Mouse (Mus musculus) neural tube, embryonic 11.5 days (tissue): ENCODE measurements at regions not wholly inside any gene's neighbourhood (a gene's known extent, or its start where the extent isn't known, plus 50 kb on each side); places are given as distances from the start of the nearest gene placed in this dataset.

Source experiments
- ATAC-seq: fragments of 200-750 bp; cut with Nextera tagmentation; 2 replicates; pipeline ENCODE4 v1.8.0; 2017; ENCODE audit warnings: moderate number of reproducible peaks, mild to moderate bottlenecking, moderate TSS enrichment, moderate library complexity; ENCODE audit not compliant: insufficient read depth, low FRiP score, low TSS enrichment
- DNase-seq: peaks from one replicate; pipeline ENCODE4 v3.0.0-alpha.2; 2015; ENCODE audit warnings: low spot score
- H3K27ac ChIP-seq: fragments of 300-500 bp; sonication (generic); 2 replicates; pipeline ENCODE4 v1.5.1; 2014; ENCODE audit warnings: low read depth, mild to moderate bottlenecking, low read length
- H3K27me3 ChIP-seq: fragments of 300-500 bp; sonication (generic); 2 replicates; pipeline ENCODE4 v1.6.1; 2014; ENCODE audit warnings: mild to moderate bottlenecking, low read length, mixed read lengths; ENCODE audit not compliant: control insufficient read depth, insufficient read depth
- H3K36me3 ChIP-seq: fragments of 300-500 bp; sonication (generic); 2 replicates; pipeline ENCODE4 v1.6.1; 2014; ENCODE audit warnings: mild to moderate bottlenecking, low read length, moderate library complexity, mixed read lengths; ENCODE audit not compliant: control insufficient read depth, insufficient read depth
- H3K4me1 ChIP-seq: fragments of 300-500 bp; sonication (generic); 2 replicates; pipeline ENCODE4 v1.6.1; 2014; ENCODE audit warnings: low read length, mixed read lengths; ENCODE audit not compliant: control insufficient read depth, insufficient read depth
- H3K4me2 ChIP-seq: fragments of 300-500 bp; sonication (generic); 2 replicates; pipeline ENCODE4 v1.6.1; 2014; ENCODE audit warnings: low read depth, mild to moderate bottlenecking, moderate library complexity
- H3K4me3 ChIP-seq: fragments of 300-500 bp; sonication (generic); 2 replicates; pipeline ENCODE4 v1.5.1; 2014; ENCODE audit warnings: low read depth, low read length
- H3K9ac ChIP-seq: fragments of 300-500 bp; sonication (generic); 2 replicates; pipeline ENCODE4 v1.6.1; 2014; ENCODE audit warnings: mild to moderate bottlenecking, low read length
- H3K9me3 ChIP-seq: fragments of 300-500 bp; sonication (generic); 2 replicates; pipeline ENCODE4 v1.6.1; 2016; ENCODE audit warnings: low read length; ENCODE audit not compliant: control insufficient read depth
- WGBS: fragments of 180-500 bp; shearing (Covaris S2); extraction: QIAGEN DNeasy Blood & Tissue Kit; methylation state at CpG from one replicate; pipeline ENCODE4 v1.1.7; 2014; 5-methylcytosine and 5-hydroxymethylcytosine counted together

GRCm38 (mm10) chr11:111743356-111743755, 677.4 kb downstream of the Kcnj2 start:
- ATAC-seq (no peak), DNase-seq (no peak)
- Histone ChIP-seq H3K4me1 (peaks cover 3% of the 10 kb centered on the region; the same call in 1 of the 2 replicates), H3K27me3 (no peaks in the 10 kb centered on the region), H3K9me3 (no peaks in the 10 kb centered on the region), H3K4me2 (no peak overlapping the region), H3K4me3 (no peak overlapping the region), H3K36me3 (no peaks in the 10 kb centered on the region), H3K9ac (no peak overlapping the region), H3K27ac (no peak overlapping the region)
- 44% methylated on average over 6 of the region's 6 CpGs for WGBS

- ATAC-seq = no peak
- Histone ChIP-seq H3K27me3 (no peaks in the 10 kb centered on the region), H3K9me3 (no peaks in the 10 kb centered on the region), H3K4me3 (no peak overlapping the region), H3K4me2 (no peak overlapping the region), H3K27ac (no peak overlapping the region), H3K36me3 (no peaks in the 10 kb centered on the region), H3K4me1 (peaks cover 3% of the 10 kb centered on the region; the same call in 1 of the 2 replicates), H3K9ac (no peak overlapping the region)
- WGBS = 68% methylated on average over 7 of the region's 7 CpGs
- no peak for DNase-seq
Measured at GRCm38 (mm10) chr11:111747262-111747946, 681.4 kb downstream of the Kcnj2 start.

- Histone ChIP-seq H3K4me3 (no peak overlapping the region), H3K4me2 (no peak overlapping the region), H3K9me3 (no peaks in the 10 kb centered on the region), H3K4me1 (peaks cover 3% of the 10 kb centered on the region; the same call in 1 of the 2 replicates), H3K27ac (no peak overlapping the region), H3K9ac (no peak overlapping the region), H3K36me3 (no peaks in the 10 kb centered on the region), H3K27me3 (no peaks in the 10 kb centered on the region)
- ATAC-seq (no peak), DNase-seq (no peak)
- WGBS = 87% methylated on average over 2 of the region's 2 CpGs
Measured at GRCm38 (mm10) chr11:111747947-111748322, 682.0 kb downstream of the Kcnj2 start.

- H3K27ac ChIP-seq = no peak overlapping the region
- H3K9ac ChIP-seq = no peak overlapping the region
- H3K4me2 ChIP-seq = no peak overlapping the region
- WGBS = 98% methylated on average over 1 of the region's 1 CpGs
- no peaks in the 10 kb centered on the region for H3K9me3 ChIP-seq
- DNase-seq = no peak
- H3K4me3 ChIP-seq = no peak overlapping the region
- no peaks in the 10 kb centered on the region for H3K27me3 ChIP-seq
- no peak for ATAC-seq
- peaks cover 3% of the 10 kb centered on the region; the same call in 1 of the 2 replicates for H3K4me1 ChIP-seq
- H3K36me3 ChIP-seq = no peaks in the 10 kb centered on the region
Measured at GRCm38 (mm10) chr11:111748496-111748895, 682.5 kb downstream of the Kcnj2 start.

GRCm38 (mm10) chr11:111754735-111755134, 688.8 kb downstream of the Kcnj2 start:
- no peak for DNase-seq
- no peaks in the 10 kb centered on the region for H3K4me1 ChIP-seq
- no peaks in the 10 kb centered on the region for H3K9me3 ChIP-seq
- H3K4me2 ChIP-seq = no peak overlapping the region
- H3K9ac ChIP-seq = no peak overlapping the region
- WGBS = 85% methylated on average over 2 of the region's 2 CpGs
- no peak for ATAC-seq
- no peak overlapping the region for H3K4me3 ChIP-seq
- H3K36me3 ChIP-seq = no peaks in the 10 kb centered on the region
- no peaks in the 10 kb centered on the region for H3K27me3 ChIP-seq
- H3K27ac ChIP-seq = no peak overlapping the region

- DNase-seq = no peak
- WGBS = 96% methylated on average over 3 of the region's 3 CpGs
Measured at GRCm38 (mm10) chr11:111763081-111763480, 697.1 kb downstream of the Kcnj2 start.

GRCm38 (mm10) chr11:111766371-111767011, 700.5 kb downstream of the Kcnj2 start:
- DNase-seq (peak; percentile 39), ATAC-seq (peak; percentile 76)
- Histone ChIP-seq H3K9me3 (no peaks in the 10 kb centered on the region), H3K4me2 (no peak overlapping the region), H3K36me3 (no peaks in the 10 kb centered on the region), H3K27ac (peak overlapping the region; percentile 47; the same call in 1 of the 2 replicates), H3K4me1 (no peaks in the 10 kb centered on the region; the same call in 1 of the 2 replicates), H3K4me3 (no peak overlapping the region), H3K27me3 (no peaks in the 10 kb centered on the region), H3K9ac (no peak overlapping the region)
- 43% methylated on average over 6 of the region's 6 CpGs for WGBS

More at GRCm38 (mm10) chr11:111763081-111763480, 697.1 kb downstream of the Kcnj2 start:
- H3K9ac ChIP-seq = no peak overlapping the region
- H3K27me3 ChIP-seq = no peaks in the 10 kb centered on the region
- ATAC-seq = no peak
- no peak overlapping the region for H3K4me2 ChIP-seq
- H3K27ac ChIP-seq = no peak overlapping the region
- no peaks in the 10 kb centered on the region for H3K9me3 ChIP-seq
- H3K4me3 ChIP-seq = no peak overlapping the region
- no peaks in the 10 kb centered on the region for H3K36me3 ChIP-seq
- H3K4me1 ChIP-seq = no peaks in the 10 kb centered on the region; the same call in 1 of the 2 replicates

GRCm38 (mm10) chr11:111767012-111767392, 701.0 kb downstream of the Kcnj2 start:
- 0 out of 2 replicates have a peak overlapping the region, but pooled peaks have one; percentile 47 for H3K27ac ChIP-seq

More at GRCm38 (mm10) chr11:111767012-111767392, 701.0 kb downstream of the Kcnj2 start:
- H3K27me3 ChIP-seq = no peaks in the 10 kb centered on the region
- no peaks in the 10 kb centered on the region for H3K9me3 ChIP-seq
- ATAC-seq (no peak), DNase-seq (no peak)
- no peaks in the 10 kb centered on the region; the same call in 1 of the 2 replicates for H3K4me1 ChIP-seq
- H3K36me3 ChIP-seq = no peaks in the 10 kb centered on the region
- no peak overlapping the region for H3K4me3 ChIP-seq
- WGBS = 76% methylated on average over 1 of the region's 1 CpGs
- no peak overlapping the region for H3K4me2 ChIP-seq
- no peak overlapping the region for H3K9ac ChIP-seq
